Comparison of ENCODE assay signal across 29 mouse cellular contexts in the genomic region with DNA sequence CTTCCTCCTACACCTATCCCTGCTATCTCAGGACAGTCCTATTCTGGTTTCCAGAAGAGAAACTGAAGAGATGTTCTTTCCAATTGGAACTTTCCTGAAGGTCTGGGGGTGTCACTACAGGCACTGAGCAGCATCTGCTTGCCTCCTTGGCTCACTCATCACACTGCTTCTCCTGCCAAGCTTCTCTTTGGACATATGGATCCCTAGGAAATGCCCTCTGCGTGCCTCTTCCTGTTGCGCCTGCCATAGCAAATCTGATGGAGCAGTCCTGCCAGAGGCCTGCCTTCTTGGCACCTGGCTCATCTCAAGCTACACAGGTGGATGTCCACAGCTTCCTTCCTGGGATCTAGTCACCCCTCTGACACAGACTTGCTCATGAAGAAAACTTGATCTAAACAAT.
DNase-seq lines count a peak whose midpoint lies in the region; ATAC-seq and TF ChIP-seq lines count a peak whose summit lies in the region.
"Had no signal": no experiment of that assay in that cellular context is flagged by ENCODE, and none has a peak within 500 bp of the region (broad histone marks: within the 10 kb centered on the region; RNA-seq: fewer than 3 reads in every experiment).

No protein-coding gene starts in this region.

- no peak for TF ChIP-seq CTCF in hindbrain, postnatal 0 days (IDR thresholded peaks at IDR 0.05; ENCODE audit: low read depth)

- H3K27ac ChIP-seq in hindbrain, postnatal 0 days, result no peak overlapping the region
- H3K27ac ChIP-seq in hindbrain, embryonic 14.5 days, result no peak overlapping the region
- H3K27ac ChIP-seq: heart, adult 2 months; heart, embryonic 13.5 days; hindbrain, embryonic 12.5 days; limb, embryonic 13.5 days; liver, embryonic 12.5 days; neural tube, embryonic 12.5 days had no signal

- DNase-seq in hindbrain, postnatal 0 days (ENCODE audit: low spot score), result peak; percentile 48
- DNase-seq in hindbrain, embryonic 14.5 days (ENCODE audit: low spot score), result no peak
- DNase-seq in cerebellum, adult 11 months, result peak; percentile 53
- DNase-seq in cerebellum, adult 9-11 months, result peak; percentile 86
- DNase-seq in gonadal fat pad, adult 2 months (ENCODE audit: low read depth), result peak; percentile 67
- no peak for DNase-seq in ovary, postnatal 36 days (ENCODE audit: low spot score)
- no peak for DNase-seq in urinary bladder, postnatal 4 days (ENCODE audit: low spot score in 2 of 2)
- DNase-seq: adrenal gland, postnatal 14 days; embryo, embryonic 11 days; gastrocnemius, postnatal 25 days; heart, adult 2 months; heart, postnatal 14 days; kidney, adult 2 months; kidney, postnatal 10 days; layer of hippocampus, postnatal 36 days; lung, adult 18-20 months; lung, postnatal 14 days; retina, postnatal 1 day; right cerebral cortex, postnatal 25 days; spleen, adult 18-20 months; thymus, postnatal 36 days had no signal

- H3K9ac ChIP-seq in hindbrain, postnatal 0 days (replicated peaks; ENCODE audit: low read length), result no peak overlapping the region
- H3K9ac ChIP-seq in hindbrain, embryonic 14.5 days, result no peak overlapping the region
- H3K9ac ChIP-seq: heart, embryonic 13.5 days; hindbrain, embryonic 12.5 days; limb, embryonic 13.5 days; liver, embryonic 12.5 days; neural tube, embryonic 12.5 days had no signal

- H3K4me2 ChIP-seq in hindbrain, postnatal 0 days (ENCODE audit: low read depth, low read length), result no peak overlapping the region
- no peak overlapping the region for H3K4me2 ChIP-seq in hindbrain, embryonic 14.5 days (replicated peaks)
- H3K4me2 ChIP-seq: heart, embryonic 13.5 days; hindbrain, embryonic 12.5 days; limb, embryonic 13.5 days; liver, embryonic 12.5 days; midbrain, embryonic 11.5 days; neural tube, embryonic 12.5 days had no signal

- no peaks in the 10 kb centered on the region for H3K9me3 ChIP-seq in hindbrain, postnatal 0 days (ENCODE audit: low read length)
- H3K9me3 ChIP-seq in hindbrain, embryonic 14.5 days (ENCODE audit: control insufficient read depth, low read length), result no peaks in the 10 kb centered on the region
- H3K9me3 ChIP-seq: heart, embryonic 13.5 days; hindbrain, embryonic 12.5 days; limb, embryonic 13.5 days; liver, embryonic 12.5 days; neural tube, embryonic 12.5 days had no signal

- ATAC-seq in hindbrain, postnatal 0 days, result peak; percentile 59
- ATAC-seq in hindbrain, embryonic 14.5 days (ENCODE audit: low FRiP score), result no peak
- ATAC-seq: CD4-positive, CD25-positive, alpha-beta regulatory T cell, adult 4 months; forebrain, embryonic 14.5 days; liver, embryonic 12.5 days had no signal

- H3K4me3 ChIP-seq in hindbrain, postnatal 0 days (ENCODE audit: low read length), result no peak overlapping the region
- no peak overlapping the region for H3K4me3 ChIP-seq in hindbrain, embryonic 14.5 days (replicated peaks; ENCODE audit: low read length)
- H3K4me3 ChIP-seq: heart, adult 2 months; heart, embryonic 13.5 days; hindbrain, embryonic 12.5 days; limb, embryonic 13.5 days; liver, embryonic 12.5 days; neural tube, embryonic 12.5 days had no signal

- no peaks in the 10 kb centered on the region for H3K36me3 ChIP-seq in hindbrain, postnatal 0 days (ENCODE audit: insufficient read depth, low read length)
- H3K36me3 ChIP-seq in hindbrain, embryonic 14.5 days (replicated peaks; ENCODE audit: control insufficient read depth, insufficient read depth), result no peaks in the 10 kb centered on the region
- H3K36me3 ChIP-seq: heart, embryonic 13.5 days; hindbrain, embryonic 12.5 days; limb, embryonic 13.5 days; liver, embryonic 12.5 days; neural tube, embryonic 12.5 days had no signal

- H3K27me3 ChIP-seq in hindbrain, postnatal 0 days (ENCODE audit: insufficient read depth, low read length), result no peaks in the 10 kb centered on the region
- no peaks in the 10 kb centered on the region for H3K27me3 ChIP-seq in hindbrain, embryonic 14.5 days (ENCODE audit: control insufficient read depth, insufficient read depth, low read length)
- H3K27me3 ChIP-seq: heart, embryonic 13.5 days; hindbrain, embryonic 12.5 days; limb, embryonic 13.5 days; liver, embryonic 12.5 days; neural tube, embryonic 12.5 days had no signal

- H3K4me1 ChIP-seq in hindbrain, postnatal 0 days (ENCODE audit: insufficient read depth, low read length), result no peaks in the 10 kb centered on the region
- no peaks in the 10 kb centered on the region for H3K4me1 ChIP-seq in hindbrain, embryonic 14.5 days (replicated peaks; ENCODE audit: control insufficient read depth, insufficient read depth, low read length)
- H3K4me1 ChIP-seq: heart, embryonic 13.5 days; hindbrain, embryonic 12.5 days; limb, embryonic 13.5 days; neural tube, embryonic 12.5 days had no signal

- 62% methylated on average over 2 of the region's 2 CpGs for WGBS in hindbrain, postnatal 0 days
- WGBS in hindbrain, embryonic 14.5 days, result 88% methylated on average over 2 of the region's 2 CpGs

Comparison
In these comparisons a context has a peak if more than half of its experiments do, and no peak if none do; other contexts are left out.
1. DNase-seq: peak in hindbrain, postnatal 0 days (single experiment), cerebellum, adult 11 months (single experiment), cerebellum, adult 9-11 months (single experiment) and gonadal fat pad, adult 2 months (single experiment); none in hindbrain, embryonic 14.5 days (single experiment), ovary, postnatal 36 days (single experiment) and urinary bladder, postnatal 4 days (0 of 2).